Mouse (Mus musculus) stomach, postnatal 0 days (tissue): ENCODE measurements around the gene Zc3h12a. TPM values are rescaled to one million over a fixed set of nuclear protein-coding genes. Genes with fewer than 3 reads are reported as not detected.

ENCODE experiments used
- ATAC-seq: fragments of 200-750 bp; cut with Nextera tagmentation; 2 replicates; pipeline ENCODE4 v1.8.0; 2017; ENCODE audit not compliant: low FRiP score, low TSS enrichment
- DNase-seq: peaks from one replicate; pipeline ENCODE4 v3.0.0-alpha.2; 2016; ENCODE audit warnings: low spot score
- H3K27ac ChIP-seq: fragments of 300-500 bp; sonication (generic); replicated peaks from 2 replicates; pipeline ENCODE4 v1.5.1; 2014; ENCODE audit warnings: mild to moderate bottlenecking, control low read depth
- H3K27me3 ChIP-seq: fragments of 300-500 bp; sonication (generic); 2 replicates; pipeline ENCODE4 v1.6.1; 2014; ENCODE audit warnings: low read length; ENCODE audit not compliant: control insufficient read depth, insufficient read depth
- H3K36me3 ChIP-seq: fragments of 300-500 bp; sonication (generic); 2 replicates; pipeline ENCODE4 v1.6.1; 2014; ENCODE audit warnings: low read length, mixed read lengths; ENCODE audit not compliant: control insufficient read depth, insufficient read depth
- H3K4me1 ChIP-seq: fragments of 300-500 bp; sonication (generic); replicated peaks from 2 replicates; pipeline ENCODE4 v1.6.1; 2014; ENCODE audit warnings: antibody characterized with exemption; ENCODE audit not compliant: control insufficient read depth, insufficient read depth
- H3K4me2 ChIP-seq: fragments of 300-500 bp; sonication (generic); replicated peaks from 2 replicates; pipeline ENCODE4 v1.6.1; 2014; ENCODE audit warnings: low read depth, mild to moderate bottlenecking, control low read depth, moderate library complexity
- H3K4me3 ChIP-seq: fragments of 300-500 bp; sonication (generic); 2 replicates; pipeline ENCODE4 v1.5.1; 2014; ENCODE audit warnings: low read depth, low read length, control low read depth
- H3K9ac ChIP-seq: fragments of 300-500 bp; sonication (generic); 2 replicates; pipeline ENCODE4 v1.6.1; 2014; ENCODE audit warnings: mild to moderate bottlenecking, low read length, control low read depth, mixed read lengths
- H3K9me3 ChIP-seq: fragments of 300-500 bp; sonication (generic); 2 replicates; pipeline ENCODE4 v1.6.1; 2016; ENCODE audit warnings: low read length; ENCODE audit not compliant: control insufficient read depth
- CTCF ChIP-seq: IDR thresholded peaks from 2 replicates; pipeline ENCODE4 v1.5.1; 2016; ENCODE audit warnings: antibody characterized with exemption, low read depth, mild to moderate bottlenecking, moderate library complexity
- EP300 ChIP-seq: optimal IDR thresholded peaks from 2 replicates; pipeline ENCODE3; 2016; ENCODE audit warnings: antibody characterized with exemption
- WGBS: fragments of 180-500 bp; shearing (Covaris S2); extraction: QIAGEN DNeasy Blood & Tissue Kit; methylation state at CpG from one replicate; pipeline ENCODE4 v1.1.7; 2014; 5-methylcytosine and 5-hydroxymethylcytosine counted together
- polyA plus RNA-seq: library from polyadenylated mRNA; unstranded; fragments of >200 nt; fragmentation: Nextera tagmentation; extraction: Ambion mirVana; gene quantifications from 2 replicates; pipeline ENCODE4 v1.2.1, GENCODE M21; 2015

Zc3h12a gene
- polyA plus RNA-seq, 1 experiment from 2014 or later, result 2.7 TPM

DNA sequence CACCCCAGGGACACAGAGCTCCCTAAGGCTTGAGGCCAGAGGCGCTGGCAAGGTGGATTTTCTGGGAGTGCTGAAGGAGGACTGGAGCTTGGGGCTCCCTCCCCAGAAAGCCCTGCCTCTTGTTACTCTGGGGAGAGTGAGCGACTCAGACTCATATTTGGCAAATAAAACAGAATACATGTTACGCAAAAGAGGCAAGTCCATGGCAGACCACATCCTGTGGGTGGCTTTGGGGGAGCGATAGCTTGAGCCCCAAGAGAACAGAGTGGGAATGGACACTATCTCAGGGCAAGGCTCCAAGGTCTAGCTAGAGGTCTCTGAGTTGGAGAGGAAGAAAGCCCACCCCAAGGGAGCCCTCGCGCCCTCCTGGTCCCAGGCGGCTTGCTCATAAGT, 4.4 kb downstream of the Zc3h12a start:
- DNase-seq (no peak), ATAC-seq (no peak)
- WGBS, result 59% methylated on average over 7 of the region's 7 CpGs
- Histone ChIP-seq H3K4me3 (no peak overlapping the region), H3K9me3 (no peaks in the 10 kb centered on the region), H3K27ac (peak overlapping the region; percentile 94), H3K36me3 (peaks cover 10% of the 10 kb centered on the region; the same call in 1 of the 2 replicates), H3K4me1 (peaks cover 8% of the 10 kb centered on the region), H3K27me3 (no peaks in the 10 kb centered on the region), H3K9ac (peak overlapping the region; percentile 13; the same call in 1 of the 2 replicates), H3K4me2 (peak overlapping the region; percentile 4)
- no peak for TF ChIP-seq CTCF
- no peak for TF ChIP-seq EP300

DNA sequence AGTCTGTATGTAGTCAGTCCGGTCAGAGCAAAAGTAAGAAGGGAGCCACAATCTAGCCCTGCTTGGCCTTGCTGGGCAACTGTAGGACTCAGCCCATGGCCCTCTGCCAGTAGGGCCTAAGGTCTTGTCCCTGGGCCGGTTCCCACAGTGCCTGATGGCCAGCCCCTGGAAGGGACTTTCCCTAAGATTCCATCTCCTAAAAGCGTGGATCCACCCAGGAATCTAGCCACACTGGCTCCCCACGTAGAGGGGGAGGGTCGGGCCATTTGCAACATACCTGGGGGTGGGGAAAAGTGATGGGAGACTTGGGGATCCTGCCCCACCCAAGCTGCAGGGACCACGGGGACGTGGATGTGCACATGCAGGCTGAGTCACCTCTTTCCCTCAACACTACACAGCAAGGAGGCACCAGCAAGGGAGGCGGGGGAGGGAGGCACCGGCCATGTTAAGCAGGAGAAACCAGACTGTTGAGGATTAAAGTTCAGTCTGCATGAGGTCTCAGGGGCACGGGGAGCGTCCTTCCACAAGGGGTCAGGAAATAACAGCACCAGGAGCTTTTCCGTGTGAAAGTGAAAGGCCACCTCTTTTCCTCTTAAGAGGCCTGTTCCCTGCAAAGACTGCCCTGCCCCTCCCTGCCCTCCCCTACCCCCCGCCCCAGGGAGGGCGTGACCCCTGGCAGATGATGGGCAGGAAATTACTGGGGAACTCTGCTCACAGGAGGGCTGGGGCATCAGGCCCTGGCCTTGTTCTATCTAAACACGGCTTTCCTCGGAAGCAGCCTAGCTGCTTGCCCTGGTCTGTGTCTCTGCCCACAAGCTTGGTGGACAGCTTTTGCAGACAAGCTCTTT, 5.0 kb downstream of the Zc3h12a start:
- Histone ChIP-seq H3K4me1 (peaks cover 8% of the 10 kb centered on the region), H3K4me2 (peak overlapping the region; percentile 31; the same call in 1 of the 2 replicates), H3K4me3 (no peak overlapping the region), H3K27me3 (no peaks in the 10 kb centered on the region), H3K9ac (peak overlapping the region; percentile 23; the same call in 1 of the 2 replicates), H3K9me3 (no peaks in the 10 kb centered on the region), H3K36me3 (peaks cover 10% of the 10 kb centered on the region; the same call in 1 of the 2 replicates), H3K27ac (peak overlapping the region; percentile 94)
- ATAC-seq (peak; percentile 76), DNase-seq (peak; percentile 89)
- WGBS, result 14% methylated on average over 15 of the region's 16 CpGs
- TF ChIP-seq CTCF (peak; percentile 37; the same call in 1 of the 2 replicates), EP300 (peak; percentile 28)

DNA sequence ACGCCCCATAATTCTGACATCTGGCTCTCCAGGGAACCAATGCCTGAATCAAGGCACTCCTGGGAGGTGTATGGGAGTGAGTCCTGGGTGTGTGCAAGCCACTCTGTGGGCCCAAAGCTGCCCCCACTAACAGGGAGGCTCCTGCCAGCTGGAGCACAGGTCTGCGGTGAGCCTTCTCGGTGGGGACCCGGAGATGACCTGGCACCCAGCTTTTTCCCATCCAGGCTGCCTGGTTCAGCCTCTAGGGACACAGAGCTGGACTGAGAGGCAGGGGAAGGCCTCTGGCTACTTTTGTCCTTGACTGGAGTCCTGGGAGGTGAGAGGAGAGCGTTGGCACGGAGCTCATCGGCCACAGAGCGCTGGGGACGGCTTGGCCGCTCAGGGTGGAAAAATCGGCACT, 7.9 kb downstream of the Zc3h12a start:
- Histone ChIP-seq H3K27ac (no peak overlapping the region), H3K4me2 (no peak overlapping the region), H3K4me3 (no peak overlapping the region), H3K9ac (no peak overlapping the region), H3K4me1 (peaks cover 7% of the 10 kb centered on the region), H3K36me3 (peaks cover 10% of the 10 kb centered on the region; the same call in 1 of the 2 replicates), H3K9me3 (no peaks in the 10 kb centered on the region), H3K27me3 (no peaks in the 10 kb centered on the region)
- 94% methylated on average over 11 of the region's 11 CpGs for WGBS
- DNase-seq (no peak), ATAC-seq (no peak)
- TF ChIP-seq CTCF (no peak), EP300 (no peak)

DNA sequence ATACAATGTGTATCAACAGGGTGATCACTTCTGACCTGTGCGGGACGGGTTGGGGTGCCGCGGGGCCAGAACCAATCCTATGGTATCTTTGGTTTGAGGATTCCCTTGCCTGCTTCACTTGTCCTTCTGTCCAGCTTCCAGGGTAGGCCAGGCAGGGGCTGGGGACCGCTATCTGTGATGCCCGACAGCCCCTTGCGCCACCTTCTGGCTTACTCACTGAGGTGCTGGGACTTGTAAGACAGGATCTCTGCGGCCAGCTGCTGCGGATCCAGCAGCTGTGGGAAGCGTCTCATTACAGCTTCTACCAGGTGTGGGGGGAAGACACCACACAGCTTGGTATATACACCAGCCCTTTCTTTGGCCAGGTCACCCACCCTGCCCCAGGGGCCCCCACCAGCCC, 8.6 kb downstream of the Zc3h12a start:
- 0 out of 2 replicates have a peak overlapping the region, but pooled peaks have one; percentile 18 for H3K27ac ChIP-seq
- no peak overlapping the region for H3K4me2 ChIP-seq
- WGBS, result 40% methylated on average over 10 of the region's 10 CpGs
- no peak for TF ChIP-seq EP300
- TF ChIP-seq CTCF, result peak; percentile 46
- H3K36me3 ChIP-seq, result peaks cover 10% of the 10 kb centered on the region; the same call in 1 of the 2 replicates
- H3K4me3 ChIP-seq, result no peak overlapping the region
- peaks cover 7% of the 10 kb centered on the region for H3K4me1 ChIP-seq
- DNase-seq (no peak), ATAC-seq (no peak)
- H3K9ac ChIP-seq, result no peak overlapping the region
- no peaks in the 10 kb centered on the region for H3K9me3 ChIP-seq
- H3K27me3 ChIP-seq, result no peaks in the 10 kb centered on the region

DNA sequence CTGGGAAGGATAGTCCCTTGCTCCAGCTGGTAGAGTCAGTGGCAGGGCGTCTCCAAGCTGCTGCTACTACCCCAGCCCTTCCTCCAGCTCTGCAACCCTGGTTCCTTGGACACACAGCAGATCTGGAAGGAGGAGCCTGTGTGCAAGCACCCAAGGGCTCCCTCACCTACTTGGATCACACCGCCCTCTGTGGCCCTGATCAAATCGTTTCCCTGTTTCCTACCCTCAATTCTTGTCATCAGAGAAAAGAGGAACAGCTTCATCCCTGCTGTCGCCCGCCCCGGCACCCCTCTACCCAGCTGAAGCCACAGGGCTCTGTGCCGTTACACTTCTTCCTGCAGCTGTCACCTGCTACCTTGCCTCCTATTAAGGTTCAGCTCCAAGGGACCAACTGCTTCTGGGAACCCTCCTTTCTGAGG, 9.7 kb downstream of the Zc3h12a start:
- DNase-seq (no peak), ATAC-seq (no peak)
- H3K27me3 ChIP-seq, result no peaks in the 10 kb centered on the region
- H3K27ac ChIP-seq, result peak overlapping the region; percentile 67; the same call in 1 of the 2 replicates
- TF ChIP-seq EP300 (no peak), CTCF (no peak)
- H3K9ac ChIP-seq, result no peak overlapping the region
- peaks cover 10% of the 10 kb centered on the region; the same call in 1 of the 2 replicates for H3K36me3 ChIP-seq
- H3K4me3 ChIP-seq, result no peak overlapping the region
- peaks cover 4% of the 10 kb centered on the region for H3K4me1 ChIP-seq
- no peaks in the 10 kb centered on the region for H3K9me3 ChIP-seq
- WGBS, result 65% methylated on average over 7 of the region's 7 CpGs
- H3K4me2 ChIP-seq, result no peak overlapping the region

DNA sequence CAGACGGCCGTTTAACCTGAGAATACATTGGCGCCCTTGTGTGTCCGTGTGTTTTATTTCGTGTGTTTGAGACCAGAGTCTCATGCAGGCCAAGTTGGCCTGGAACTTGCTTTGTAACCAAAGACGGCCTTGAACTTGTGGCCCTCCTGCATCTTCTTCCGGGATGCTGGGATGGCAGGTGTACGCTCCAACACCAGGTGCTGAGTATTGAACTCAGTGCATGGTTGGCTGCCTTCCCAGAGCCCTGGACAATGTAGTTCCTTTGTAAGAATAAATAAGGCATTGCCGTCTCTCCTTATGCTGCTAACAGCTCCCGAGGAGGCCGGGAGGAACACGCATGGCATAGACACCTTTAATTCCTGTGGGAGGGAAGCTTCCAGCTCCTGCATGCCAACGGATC, 10.7 kb downstream of the Zc3h12a start:
- 50% methylated on average over 13 of the region's 13 CpGs for WGBS
- peaks cover 4% of the 10 kb centered on the region for H3K4me1 ChIP-seq
- DNase-seq (no peak), ATAC-seq (no peak)
- no peak overlapping the region for H3K4me2 ChIP-seq
- no peaks in the 10 kb centered on the region for H3K9me3 ChIP-seq
- peak overlapping the region; percentile 81 for H3K27ac ChIP-seq
- no peak overlapping the region for H3K4me3 ChIP-seq
- peaks cover 10% of the 10 kb centered on the region; the same call in 1 of the 2 replicates for H3K36me3 ChIP-seq
- H3K9ac ChIP-seq, result no peak overlapping the region
- no peaks in the 10 kb centered on the region for H3K27me3 ChIP-seq
- no peak for TF ChIP-seq EP300
- no peak for TF ChIP-seq CTCF
